Mouse (Mus musculus) myocyte (in vitro differentiated cells): Measurements from ENCODE around the gene Sult2b1. TPM values are rescaled to one million over a fixed set of nuclear protein-coding genes. Genes with fewer than 3 reads are reported as not detected.

Experiments
- H3K27me3 ChIP-seq: one replicate; pipeline ENCODE4 v1.6.1; 2011; ENCODE audit not compliant: control insufficient read depth, insufficient read depth, insufficient read length
- H3K36me3 ChIP-seq: one replicate; pipeline ENCODE4 v1.6.1; 2011; ENCODE audit not compliant: control insufficient read depth, insufficient read depth
- H3K4me2 ChIP-seq: one replicate; pipeline ENCODE4 v1.6.1; 2011; ENCODE audit warnings: low read depth, control low read depth
- H3K4me3 ChIP-seq: one replicate; pipeline ENCODE4 v1.5.1; 2011; ENCODE audit warnings: mild to moderate bottlenecking, control low read depth, moderate library complexity
- H3K79me2 ChIP-seq: one replicate; pipeline ENCODE4 v1.6.1; 2011; ENCODE audit not compliant: control insufficient read depth, insufficient read depth
- H3ac ChIP-seq: one replicate; pipeline ENCODE4 v1.6.1; 2011; ENCODE audit not compliant: control insufficient read depth, insufficient read length
- CEBPB ChIP-seq: IDR thresholded peaks from 2 replicates; pipeline ENCODE4 v1.6.1; 2011; ENCODE audit warnings: mild to moderate bottlenecking, moderate library complexity; ENCODE audit not compliant: poor library complexity, insufficient read depth, severe bottlenecking
- E2F4 ChIP-seq: IDR thresholded peaks from one replicate; pipeline ENCODE4 v1.6.1; 2011; ENCODE audit warnings: mild to moderate bottlenecking, control low read depth, moderate library complexity; ENCODE audit not compliant: insufficient read depth
- MAX ChIP-seq: IDR thresholded peaks from one replicate; pipeline ENCODE4 v1.6.1; 2011; ENCODE audit warnings: low read depth, mild to moderate bottlenecking, control low read depth
- MYOD1 ChIP-seq, 3 experiments: IDR thresholded peaks; one replicate each; pipeline ENCODE4 v1.6.1; 2011; ENCODE audit warnings: control low read depth in 2 of 3, low read depth in 2 of 3, mild to moderate bottlenecking in 2 of 3, moderate library complexity in 1 of 3; ENCODE audit not compliant: insufficient read length in 2 of 3, control insufficient read depth in 1 of 3
- MYOG ChIP-seq, 3 experiments: IDR thresholded peaks; one replicate each; pipeline ENCODE4 v1.6.1; 2011; ENCODE audit warnings: control low read depth in 2 of 3, low read depth in 2 of 3, mild to moderate bottlenecking in 2 of 3; ENCODE audit not compliant: insufficient read length in 2 of 3, control insufficient read depth in 1 of 3, insufficient read depth in 1 of 3
- POLR2A ChIP-seq: IDR thresholded peaks from one replicate; pipeline ENCODE4 v1.6.1; 2011; ENCODE audit warnings: low read depth, mild to moderate bottlenecking, control low read depth, moderate library complexity; ENCODE audit not compliant: insufficient read length
- POLR2AphosphoS2 ChIP-seq: IDR thresholded peaks from one replicate; pipeline ENCODE4 v1.6.1; 2011; ENCODE audit warnings: low read depth, control low read depth; ENCODE audit not compliant: insufficient read length
- REST ChIP-seq: IDR thresholded peaks from one replicate; pipeline ENCODE4 v1.6.1; 2011; ENCODE audit warnings: mild to moderate bottlenecking, control low read depth, moderate library complexity; ENCODE audit not compliant: insufficient read depth, insufficient read length
- SRF ChIP-seq: IDR thresholded peaks from one replicate; pipeline ENCODE4 v1.6.1; 2011; ENCODE audit warnings: low read depth; ENCODE audit not compliant: control insufficient read depth, insufficient read length
- TCF12 ChIP-seq: IDR thresholded peaks from one replicate; pipeline ENCODE4 v1.6.1; 2011; ENCODE audit warnings: mild to moderate bottlenecking, control low read depth; ENCODE audit not compliant: poor library complexity, insufficient read depth, severe bottlenecking
- TCF3 ChIP-seq: IDR thresholded peaks from one replicate; pipeline ENCODE4 v1.6.1; 2011; ENCODE audit warnings: low read depth, control low read depth; ENCODE audit not compliant: insufficient read length
- USF1 ChIP-seq: IDR thresholded peaks from one replicate; pipeline ENCODE4 v1.6.1; 2011; ENCODE audit warnings: low read depth, mild to moderate bottlenecking, control low read depth, moderate library complexity
- polyA plus RNA-seq: library from polyadenylated mRNA; unstranded; fragments of >200 nt; fragmentation: generic; extraction: Trizol; gene quantifications from one replicate; pipeline ENCODE4 v1.2.1, GENCODE M21; 2012; ENCODE audit warnings: missing spikeins

The Sult2b1 gene
- polyA plus RNA-seq, 1 experiment: 0.47 TPM

DNA sequence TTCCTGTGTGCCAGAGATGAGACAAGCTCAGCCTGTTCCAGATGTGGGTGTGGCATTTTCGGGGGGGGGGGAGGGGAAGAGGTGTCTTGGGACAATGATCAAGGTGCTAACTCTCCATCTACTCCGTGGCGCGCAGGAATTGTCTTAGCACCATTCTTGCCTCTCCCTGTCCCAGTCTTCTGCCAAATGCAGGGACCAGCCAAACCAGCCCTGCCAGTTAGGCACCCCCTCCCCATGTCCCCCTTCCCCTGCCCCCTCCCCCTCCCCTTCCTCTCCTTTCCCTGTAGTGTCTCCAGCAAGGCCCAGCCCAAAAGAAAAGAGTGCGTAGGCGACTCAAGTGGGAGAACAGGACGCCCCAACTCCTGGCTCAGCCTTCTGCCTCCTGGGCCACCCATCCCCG lies 17.7 kb downstream of the Sult2b1 start:
- no peaks in the 10 kb centered on the region for H3K27me3 ChIP-seq
- H3K4me2 ChIP-seq: no peak overlapping the region
- no peak overlapping the region for H3K4me3 ChIP-seq
- no peaks in the 10 kb centered on the region for H3K79me2 ChIP-seq
- no peaks in the 10 kb centered on the region for H3K36me3 ChIP-seq
- TF ChIP-seq REST (no peak), CEBPB (no peak), E2F4 (no peak), POLR2AphosphoS2 (no peak), USF1 (no peak), TCF3 (no peak), TCF12 (no peak), MAX (no peak), SRF (no peak), MYOD1 (IDR thresholded peaks at IDR 0.05; ENCODE audit: control insufficient read depth in 1 of 3, insufficient read length in 2 of 3, low read depth in 2 of 3) (no peak), MYOG (IDR thresholded peaks at IDR 0.05; ENCODE audit: control insufficient read depth in 1 of 3, insufficient read depth in 1 of 3, insufficient read length in 2 of 3, low read depth in 2 of 3) (no peak), POLR2A (no peak)
- no peak overlapping the region for H3ac ChIP-seq

DNA sequence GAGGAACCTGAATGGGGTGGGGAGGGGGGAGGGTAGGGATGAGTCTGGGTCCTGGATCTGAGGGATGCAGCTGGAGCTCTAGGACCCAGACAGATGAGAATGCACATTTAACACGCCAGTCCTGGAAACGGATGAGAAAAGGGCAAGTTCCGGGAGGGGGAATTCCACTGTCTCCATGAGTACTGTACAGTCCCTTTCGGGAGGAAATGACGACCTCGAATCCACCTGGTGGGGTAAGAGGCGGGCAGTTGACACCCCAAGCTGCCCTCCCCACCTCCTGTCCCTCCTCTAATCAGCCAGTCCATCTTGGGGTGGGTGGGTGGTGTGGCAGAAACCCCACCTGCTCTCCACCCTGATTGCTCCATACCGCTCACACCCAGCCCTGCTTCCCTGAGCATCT lies 18.5 kb downstream of the Sult2b1 start:
- Histone ChIP-seq H3ac (no peak overlapping the region), H3K4me3 (no peak overlapping the region), H3K36me3 (no peaks in the 10 kb centered on the region), H3K79me2 (no peaks in the 10 kb centered on the region), H3K4me2 (no peak overlapping the region), H3K27me3 (no peaks in the 10 kb centered on the region)
- no peak for TF ChIP-seq MYOD1 (IDR thresholded peaks at IDR 0.05; ENCODE audit: control insufficient read depth in 1 of 3, insufficient read length in 2 of 3, low read depth in 2 of 3)
- TF ChIP-seq USF1: no peak
- TF ChIP-seq REST: no peak
- no peak for TF ChIP-seq E2F4
- TF ChIP-seq CEBPB: no peak
- no peak for TF ChIP-seq TCF12
- TF ChIP-seq MYOG (IDR thresholded peaks at IDR 0.05; ENCODE audit: control insufficient read depth in 1 of 3, insufficient read depth in 1 of 3, insufficient read length in 2 of 3, low read depth in 2 of 3): no peak
- TF ChIP-seq POLR2A: no peak
- no peak for TF ChIP-seq TCF3
- no peak for TF ChIP-seq MAX
- no peak for TF ChIP-seq POLR2AphosphoS2
- TF ChIP-seq SRF: no peak

DNA sequence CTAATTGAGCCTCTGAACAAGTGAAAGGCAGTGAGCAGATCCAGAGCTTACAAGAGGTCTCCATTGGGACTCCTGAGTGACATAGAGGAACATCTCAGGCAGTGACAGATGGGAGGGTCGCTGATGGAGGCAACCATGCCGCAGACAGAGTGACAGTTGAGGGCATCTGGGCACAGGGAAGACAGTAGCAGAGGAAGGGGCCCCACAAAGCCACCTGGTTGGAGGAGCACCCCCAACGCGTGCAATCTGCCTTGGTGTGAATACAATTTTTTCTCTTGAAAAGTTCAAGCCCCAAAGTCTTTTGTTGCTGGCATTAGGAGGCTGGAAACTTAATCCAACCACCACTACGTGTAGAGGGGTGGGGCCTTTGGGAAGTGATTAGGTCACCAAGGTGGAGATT lies 24.3 kb downstream of the Sult2b1 start:
- H3K27me3 ChIP-seq: peaks cover 26% of the 10 kb centered on the region
- no peak overlapping the region for H3K4me2 ChIP-seq
- H3K4me3 ChIP-seq: no peak overlapping the region
- no peaks in the 10 kb centered on the region for H3K36me3 ChIP-seq
- no peak overlapping the region for H3ac ChIP-seq
- no peaks in the 10 kb centered on the region for H3K79me2 ChIP-seq
- TF ChIP-seq MYOG (IDR thresholded peaks at IDR 0.05; ENCODE audit: control insufficient read depth in 1 of 3, insufficient read depth in 1 of 3, insufficient read length in 2 of 3, low read depth in 2 of 3) (no peak), CEBPB (no peak), TCF3 (no peak), MAX (no peak), SRF (no peak), MYOD1 (IDR thresholded peaks at IDR 0.05; ENCODE audit: control insufficient read depth in 1 of 3, insufficient read length in 2 of 3, low read depth in 2 of 3) (no peak), POLR2AphosphoS2 (no peak), REST (no peak), USF1 (no peak)

DNA sequence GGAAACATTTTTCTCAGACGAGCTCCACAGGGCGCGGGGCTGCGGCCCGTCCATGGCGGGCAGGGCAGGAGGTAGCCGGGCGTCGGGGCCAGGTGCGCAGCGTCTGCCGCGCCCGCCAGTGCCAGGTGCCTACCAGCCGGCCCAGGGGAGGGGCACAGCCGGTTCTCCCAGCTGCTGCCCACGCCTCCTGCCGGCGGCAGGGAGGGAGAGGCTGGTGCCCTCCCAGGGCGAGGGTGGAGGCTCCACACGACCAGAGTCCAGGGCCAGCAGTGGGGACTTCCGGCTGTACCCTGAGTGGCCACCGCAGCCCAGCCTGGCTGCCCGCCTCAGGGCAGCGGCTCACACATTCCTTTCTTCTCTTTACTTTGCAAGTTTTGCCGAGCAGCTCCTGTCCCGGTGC lies 25.1 kb downstream of the Sult2b1 start:
- no peak overlapping the region for H3K4me3 ChIP-seq
- no peak for TF ChIP-seq TCF12
- no peak for TF ChIP-seq REST
- no peak for TF ChIP-seq POLR2A
- peak; percentile 54 for TF ChIP-seq TCF3
- no peak for TF ChIP-seq CEBPB
- no peak for TF ChIP-seq POLR2AphosphoS2
- TF ChIP-seq MYOD1 (IDR thresholded peaks at IDR 0.05; ENCODE audit: control insufficient read depth in 1 of 3, insufficient read length in 2 of 3, low read depth in 2 of 3): peak in 2 of 3 experiments; percentile 61 to 91
- peak in 2 of 3 experiments; percentile 89 to 95 for TF ChIP-seq MYOG (IDR thresholded peaks at IDR 0.05; ENCODE audit: control insufficient read depth in 1 of 3, insufficient read depth in 1 of 3, insufficient read length in 2 of 3, low read depth in 2 of 3)

DNA sequence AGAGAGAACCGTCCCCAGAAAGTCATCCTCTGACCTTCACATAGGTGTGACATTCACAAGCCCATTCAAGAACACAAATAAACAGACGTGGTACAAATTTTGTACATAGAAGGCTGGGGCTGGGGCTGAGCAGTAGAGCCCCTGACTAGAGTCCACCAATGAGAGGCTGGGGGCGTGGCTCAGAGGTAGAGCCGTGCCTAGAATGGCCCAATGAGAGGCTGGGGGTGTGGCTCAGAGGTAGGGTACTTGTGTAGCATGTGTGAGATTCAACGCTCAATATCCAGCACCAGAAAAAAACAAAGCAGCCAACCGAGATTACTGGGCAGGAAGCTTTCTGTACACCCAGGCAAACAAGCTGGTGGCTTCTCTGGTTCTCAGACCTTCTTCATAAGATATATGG lies 28.8 kb downstream of the Sult2b1 start:
- Histone ChIP-seq H3K4me2 (no peak overlapping the region), H3K4me3 (no peak overlapping the region), H3ac (no peak overlapping the region), H3K36me3 (no peaks in the 10 kb centered on the region), H3K79me2 (no peaks in the 10 kb centered on the region), H3K27me3 (peaks cover 26% of the 10 kb centered on the region)
- no peak for TF ChIP-seq REST
- no peak for TF ChIP-seq E2F4
- no peak for TF ChIP-seq MYOG (IDR thresholded peaks at IDR 0.05; ENCODE audit: control insufficient read depth in 1 of 3, insufficient read depth in 1 of 3, insufficient read length in 2 of 3, low read depth in 2 of 3)
- TF ChIP-seq POLR2A: no peak
- TF ChIP-seq USF1: no peak
- no peak for TF ChIP-seq SRF
- TF ChIP-seq MYOD1 (IDR thresholded peaks at IDR 0.05; ENCODE audit: control insufficient read depth in 1 of 3, insufficient read length in 2 of 3, low read depth in 2 of 3): no peak
- no peak for TF ChIP-seq CEBPB

More for the DNA sequence above, 25.1 kb downstream of the Sult2b1 start:
- Histone ChIP-seq H3K36me3 (no peaks in the 10 kb centered on the region), H3ac (no peak overlapping the region), H3K4me2 (peak overlapping the region; percentile 21), H3K27me3 (peaks cover 26% of the 10 kb centered on the region), H3K79me2 (no peaks in the 10 kb centered on the region)
